Mouse (Mus musculus) stomach, postnatal 0 days (tissue): ENCODE measurements around the gene Chka. TPM values are rescaled to one million over a fixed set of nuclear protein-coding genes. Genes with fewer than 3 reads are reported as not detected.

Experiments used
- ATAC-seq: fragments of 200-750 bp; cut with Nextera tagmentation; 2 replicates; pipeline ENCODE4 v1.8.0; 2017; ENCODE audit not compliant: low FRiP score, low TSS enrichment
- DNase-seq: peaks from one replicate; pipeline ENCODE4 v3.0.0-alpha.2; 2016; ENCODE audit warnings: low spot score
- H3K27ac ChIP-seq: fragments of 300-500 bp; sonication (generic); replicated peaks from 2 replicates; pipeline ENCODE4 v1.5.1; 2014; ENCODE audit warnings: mild to moderate bottlenecking, control low read depth
- H3K27me3 ChIP-seq: fragments of 300-500 bp; sonication (generic); 2 replicates; pipeline ENCODE4 v1.6.1; 2014; ENCODE audit warnings: low read length; ENCODE audit not compliant: control insufficient read depth, insufficient read depth
- H3K36me3 ChIP-seq: fragments of 300-500 bp; sonication (generic); 2 replicates; pipeline ENCODE4 v1.6.1; 2014; ENCODE audit warnings: low read length, mixed read lengths; ENCODE audit not compliant: control insufficient read depth, insufficient read depth
- H3K4me1 ChIP-seq: fragments of 300-500 bp; sonication (generic); replicated peaks from 2 replicates; pipeline ENCODE4 v1.6.1; 2014; ENCODE audit warnings: antibody characterized with exemption; ENCODE audit not compliant: control insufficient read depth, insufficient read depth
- H3K4me2 ChIP-seq: fragments of 300-500 bp; sonication (generic); replicated peaks from 2 replicates; pipeline ENCODE4 v1.6.1; 2014; ENCODE audit warnings: low read depth, mild to moderate bottlenecking, control low read depth, moderate library complexity
- H3K4me3 ChIP-seq: fragments of 300-500 bp; sonication (generic); 2 replicates; pipeline ENCODE4 v1.5.1; 2014; ENCODE audit warnings: low read depth, low read length, control low read depth
- H3K9ac ChIP-seq: fragments of 300-500 bp; sonication (generic); 2 replicates; pipeline ENCODE4 v1.6.1; 2014; ENCODE audit warnings: mild to moderate bottlenecking, low read length, control low read depth, mixed read lengths
- H3K9me3 ChIP-seq: fragments of 300-500 bp; sonication (generic); 2 replicates; pipeline ENCODE4 v1.6.1; 2016; ENCODE audit warnings: low read length; ENCODE audit not compliant: control insufficient read depth
- CTCF ChIP-seq: IDR thresholded peaks from 2 replicates; pipeline ENCODE4 v1.5.1; 2016; ENCODE audit warnings: antibody characterized with exemption, low read depth, mild to moderate bottlenecking, moderate library complexity
- EP300 ChIP-seq: optimal IDR thresholded peaks from 2 replicates; pipeline ENCODE3; 2016; ENCODE audit warnings: antibody characterized with exemption
- WGBS: fragments of 180-500 bp; shearing (Covaris S2); extraction: QIAGEN DNeasy Blood & Tissue Kit; methylation state at CpG from one replicate; pipeline ENCODE4 v1.1.7; 2014; 5-methylcytosine and 5-hydroxymethylcytosine counted together
- polyA plus RNA-seq: library from polyadenylated mRNA; unstranded; fragments of >200 nt; fragmentation: Nextera tagmentation; extraction: Ambion mirVana; gene quantifications from 2 replicates; pipeline ENCODE4 v1.2.1, GENCODE M21; 2015

Chka gene
- polyA plus RNA-seq, 1 experiment from 2014 or later = 21.2 TPM

DNA sequence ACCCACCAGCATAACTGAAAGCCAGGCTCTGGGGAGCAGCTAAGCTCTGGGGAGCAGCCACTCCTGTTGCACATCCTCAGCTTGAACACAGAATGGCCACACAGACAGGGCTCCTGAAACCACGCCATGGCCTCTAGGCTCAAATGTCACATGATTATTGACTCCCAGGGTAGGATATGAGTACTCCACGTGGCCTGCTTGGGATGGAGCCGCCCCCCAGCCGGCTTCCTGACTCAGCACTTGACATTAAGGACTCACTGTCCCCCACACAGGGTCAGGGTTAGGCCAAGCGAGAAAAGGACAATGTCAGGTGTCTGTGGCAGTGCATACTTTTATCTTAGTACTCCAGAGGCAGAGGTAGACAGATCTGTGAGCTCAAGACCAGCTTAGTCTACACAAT is 58.6 kb downstream of the Chka start:
- 79% methylated on average over 5 of the region's 5 CpGs for WGBS
- TF ChIP-seq CTCF (no peak), EP300 (no peak)
- Histone ChIP-seq H3K4me3 (no peak overlapping the region), H3K27me3 (no peaks in the 10 kb centered on the region), H3K4me2 (no peak overlapping the region), H3K9ac (no peak overlapping the region), H3K27ac (no peak overlapping the region), H3K36me3 (peaks cover 14% of the 10 kb centered on the region), H3K9me3 (no peaks in the 10 kb centered on the region), H3K4me1 (peaks cover 15% of the 10 kb centered on the region)
- DNase-seq (no peak), ATAC-seq (no peak)

GRCm38 (mm10) chr19:3912337-3913204 is 61.0 kb downstream of the Chka start, which contains the start of gene Ndufs8:
Ndufs8 (minus strand) TSS chr19:3912774.
- peak within 1 kb of the TSS; percentile 64 for H3K9ac ChIP-seq
- peak within 1 kb of the TSS; percentile 72 for H3K4me2 ChIP-seq
- H3K27ac ChIP-seq = peak within 1 kb of the TSS; percentile 85
- WGBS = under 1% methylated on average over 41 of the region's 43 CpGs
- DNase-seq (peak; percentile 93), ATAC-seq (peak; percentile 97)
- no peaks in the 10 kb centered on the region for H3K9me3 ChIP-seq
- peaks cover 14% of the 10 kb centered on the region for H3K36me3 ChIP-seq
- peak within 1 kb of the TSS; percentile 70 for H3K4me3 ChIP-seq
- H3K27me3 ChIP-seq = no peaks in the 10 kb centered on the region
- peaks cover 5% of the 10 kb centered on the region for H3K4me1 ChIP-seq
- TF ChIP-seq EP300 (no peak), CTCF (peak; percentile 40; the same call in 1 of the 2 replicates)

- no peak for DNase-seq
- H3K9me3 ChIP-seq = no peaks in the 10 kb centered on the region
- H3K9ac ChIP-seq = no peak overlapping the region
- no peak for ATAC-seq
- peak overlapping the region; percentile 65 for H3K4me2 ChIP-seq
- peaks cover 3% of the 10 kb centered on the region; the same call in 1 of the 2 replicates for H3K4me1 ChIP-seq
- no peak for TF ChIP-seq EP300
- no peak for TF ChIP-seq CTCF
- peak overlapping the region; percentile 70 for H3K4me3 ChIP-seq
- 82% methylated on average over 8 of the region's 8 CpGs for WGBS
- H3K27me3 ChIP-seq = no peaks in the 10 kb centered on the region
- peaks cover 12% of the 10 kb centered on the region for H3K36me3 ChIP-seq
- no peak overlapping the region; the same call in 1 of the 2 replicates for H3K27ac ChIP-seq
Measured at GRCm38 (mm10) chr19:3913692-3914091, 62.1 kb downstream of the Chka start.

- Histone ChIP-seq H3K27me3 (no peaks in the 10 kb centered on the region), H3K9me3 (no peaks in the 10 kb centered on the region), H3K4me3 (no peak overlapping the region), H3K9ac (no peak overlapping the region), H3K4me1 (peaks cover 3% of the 10 kb centered on the region; the same call in 1 of the 2 replicates), H3K27ac (no peak overlapping the region), H3K36me3 (peaks cover 4% of the 10 kb centered on the region), H3K4me2 (no peak overlapping the region)
- 91% methylated on average over 5 of the region's 5 CpGs for WGBS
- TF ChIP-seq CTCF = no peak
- no peak for TF ChIP-seq EP300
- DNase-seq (no peak), ATAC-seq (no peak)
Measured at GRCm38 (mm10) chr19:3914535-3914934, 63.0 kb downstream of the Chka start.

DNA sequence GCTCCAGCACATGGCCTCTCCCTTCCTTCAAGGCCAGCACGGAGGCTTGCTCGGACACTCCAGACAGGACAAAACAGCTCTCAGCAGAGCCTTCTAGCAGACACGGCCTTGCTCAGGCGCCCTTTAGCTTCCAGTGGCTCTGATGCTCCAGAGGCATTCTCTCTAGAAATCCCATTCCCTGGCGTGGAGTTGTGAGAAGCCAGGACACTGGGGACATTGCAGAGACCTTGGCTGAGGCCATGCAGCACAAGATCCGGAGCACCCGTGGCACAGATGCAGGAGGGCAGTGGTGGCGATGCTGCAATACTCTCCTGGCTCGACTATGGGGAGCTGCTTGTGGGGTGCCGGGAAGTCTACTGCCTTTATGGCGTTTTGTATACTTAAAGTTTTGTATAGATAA is 65.2 kb downstream of the Chka start:
- H3K36me3 ChIP-seq = no peaks in the 10 kb centered on the region
- H3K9ac ChIP-seq = no peak overlapping the region
- no peak for TF ChIP-seq CTCF
- no peak for TF ChIP-seq EP300
- peaks cover 3% of the 10 kb centered on the region; the same call in 1 of the 2 replicates for H3K4me1 ChIP-seq
- WGBS = 71% methylated on average over 11 of the region's 11 CpGs
- no peaks in the 10 kb centered on the region for H3K27me3 ChIP-seq
- no peak for DNase-seq
- H3K27ac ChIP-seq = no peak overlapping the region
- H3K4me3 ChIP-seq = no peak overlapping the region
- H3K9me3 ChIP-seq = no peaks in the 10 kb centered on the region
- H3K4me2 ChIP-seq = no peak overlapping the region
- no peak for ATAC-seq

GRCm38 (mm10) chr19:3919928-3920327 is 68.4 kb downstream of the Chka start:
- no peaks in the 10 kb centered on the region for H3K4me1 ChIP-seq
- no peak for DNase-seq
- no peaks in the 10 kb centered on the region for H3K27me3 ChIP-seq
- TF ChIP-seq CTCF (no peak), EP300 (no peak)
- no peak overlapping the region for H3K27ac ChIP-seq
- no peak overlapping the region for H3K4me3 ChIP-seq
- no peak for ATAC-seq
- H3K36me3 ChIP-seq = no peaks in the 10 kb centered on the region
- no peak overlapping the region for H3K4me2 ChIP-seq
- H3K9ac ChIP-seq = no peak overlapping the region
- no peaks in the 10 kb centered on the region for H3K9me3 ChIP-seq
